Mouse (Mus musculus) C2C12 (cell line): ENCODE measurements at regions not wholly inside any gene's neighbourhood (a gene's known extent, or its start where the extent isn't known, plus 50 kb on each side); places are given as distances from the start of the nearest gene placed in this dataset.

Experiments used
- H3K27me3 ChIP-seq: one replicate; pipeline ENCODE4 v1.6.1; 2011; ENCODE audit not compliant: control insufficient read depth, insufficient read depth, insufficient read length
- H3K36me3 ChIP-seq: one replicate; pipeline ENCODE4 v1.6.1; 2011; ENCODE audit not compliant: control insufficient read depth, insufficient read depth
- H3K4me3 ChIP-seq: one replicate; pipeline ENCODE4 v1.5.1; 2011; ENCODE audit warnings: mild to moderate bottlenecking, control low read depth; ENCODE audit not compliant: poor library complexity, insufficient read depth, severe bottlenecking
- H3K79me2 ChIP-seq: one replicate; pipeline ENCODE4 v1.6.1; 2011; ENCODE audit not compliant: control insufficient read depth, insufficient read depth
- H3K79me3 ChIP-seq: one replicate; pipeline ENCODE4 v1.6.1; 2011; ENCODE audit warnings: low read depth, control low read depth
- H3ac ChIP-seq: one replicate; pipeline ENCODE3; 2011; ENCODE audit warnings: low read depth; ENCODE audit not compliant: control insufficient read depth, insufficient read length
- CEBPB ChIP-seq: IDR thresholded peaks from one replicate; pipeline ENCODE4 v1.6.1; 2011; ENCODE audit warnings: low read depth, mild to moderate bottlenecking, control low read depth, moderate library complexity
- CTCF ChIP-seq: IDR thresholded peaks from one replicate; pipeline ENCODE4 v1.5.1; 2011; ENCODE audit not compliant: control insufficient read depth, insufficient read depth, insufficient read length
- FOSL1 ChIP-seq: IDR thresholded peaks from one replicate; pipeline ENCODE4 v1.8.0; 2011; ENCODE audit warnings: mild to moderate bottlenecking, low read length; ENCODE audit not compliant: poor library complexity, insufficient read depth, severe bottlenecking
- MAX ChIP-seq: IDR thresholded peaks from one replicate; pipeline ENCODE4 v1.6.1; 2011; ENCODE audit warnings: mild to moderate bottlenecking, control low read depth
- MYOD1 ChIP-seq: IDR thresholded peaks from one replicate; pipeline ENCODE4 v1.6.1; 2011; ENCODE audit warnings: low read depth; ENCODE audit not compliant: control insufficient read depth, insufficient read length
- MYOG ChIP-seq: IDR thresholded peaks from one replicate; pipeline ENCODE4 v1.6.1; 2011; ENCODE audit not compliant: control insufficient read depth, insufficient read length; ENCODE audit errors: extremely low read depth
- USF1 ChIP-seq: IDR thresholded peaks from one replicate; pipeline ENCODE4 v1.6.1; 2011; ENCODE audit warnings: low read depth, mild to moderate bottlenecking, control low read depth, moderate library complexity

GRCm38 (mm10) chr5:72245382-72245781 is 77.4 kb upstream of the Commd8 start:
- peaks cover 25% of the 10 kb centered on the region for H3K36me3 ChIP-seq
- H3K27me3 ChIP-seq: no peaks in the 10 kb centered on the region
- H3K79me2 ChIP-seq: no peaks in the 10 kb centered on the region
- TF ChIP-seq MYOG: no peak
- no peak for TF ChIP-seq FOSL1
- TF ChIP-seq MAX: no peak
- TF ChIP-seq CEBPB: no peak
- TF ChIP-seq USF1: no peak
- no peak overlapping the region for H3ac ChIP-seq
- H3K4me3 ChIP-seq: no peak overlapping the region
- H3K79me3 ChIP-seq: no peaks in the 10 kb centered on the region

- TF ChIP-seq CTCF (no peak), USF1 (no peak), MYOG (no peak), MYOD1 (no peak), CEBPB (no peak), FOSL1 (no peak)
- H3K27me3 ChIP-seq: no peaks in the 10 kb centered on the region
- H3K79me2 ChIP-seq: no peaks in the 10 kb centered on the region
Observed at GRCm38 (mm10) chr5:72244134-72244533, 76.1 kb upstream of the Commd8 start.

GRCm38 (mm10) chr5:72242981-72243380 is 75.0 kb upstream of the Commd8 start:
- no peaks in the 10 kb centered on the region for H3K27me3 ChIP-seq
- H3K4me3 ChIP-seq: no peak overlapping the region
- peaks cover 27% of the 10 kb centered on the region for H3K36me3 ChIP-seq
- TF ChIP-seq CTCF (no peak), USF1 (no peak), FOSL1 (no peak), CEBPB (no peak), MYOD1 (no peak), MYOG (no peak), MAX (no peak)
- no peak overlapping the region for H3ac ChIP-seq
- no peaks in the 10 kb centered on the region for H3K79me2 ChIP-seq
- H3K79me3 ChIP-seq: no peaks in the 10 kb centered on the region

More at GRCm38 (mm10) chr5:72244134-72244533, 76.1 kb upstream of the Commd8 start:
- Histone ChIP-seq H3K4me3 (no peak overlapping the region), H3K36me3 (peaks cover 27% of the 10 kb centered on the region), H3ac (no peak overlapping the region), H3K79me3 (no peaks in the 10 kb centered on the region)

GRCm38 (mm10) chr5:72241451-72241850 is 73.5 kb upstream of the Commd8 start:
- Histone ChIP-seq H3K79me2 (no peaks in the 10 kb centered on the region), H3K4me3 (no peak overlapping the region), H3ac (no peak overlapping the region), H3K27me3 (no peaks in the 10 kb centered on the region), H3K36me3 (peaks cover 25% of the 10 kb centered on the region), H3K79me3 (no peaks in the 10 kb centered on the region)
- TF ChIP-seq MYOG (no peak), USF1 (peak; percentile 8)

GRCm38 (mm10) chr5:72240271-72240670 is 72.3 kb upstream of the Commd8 start:
- no peaks in the 10 kb centered on the region for H3K27me3 ChIP-seq
- H3K79me3 ChIP-seq: no peaks in the 10 kb centered on the region
- no peak overlapping the region for H3K4me3 ChIP-seq
- H3K79me2 ChIP-seq: no peaks in the 10 kb centered on the region
- no peak overlapping the region for H3ac ChIP-seq
- TF ChIP-seq CEBPB (no peak), CTCF (no peak), FOSL1 (no peak), MYOG (no peak), USF1 (no peak), MYOD1 (no peak)
- H3K36me3 ChIP-seq: peaks cover 19% of the 10 kb centered on the region

- no peak for TF ChIP-seq CTCF
- no peak for TF ChIP-seq MYOD1
- no peak for TF ChIP-seq USF1
- TF ChIP-seq MAX: no peak
- no peak for TF ChIP-seq CEBPB
- no peak for TF ChIP-seq FOSL1
- TF ChIP-seq MYOG: no peak
- Histone ChIP-seq H3ac (no peak overlapping the region), H3K36me3 (peaks cover 2% of the 10 kb centered on the region), H3K79me3 (no peaks in the 10 kb centered on the region), H3K27me3 (no peaks in the 10 kb centered on the region), H3K4me3 (no peak overlapping the region), H3K79me2 (no peaks in the 10 kb centered on the region)
Observed at GRCm38 (mm10) chr5:72227002-72227401, 59.0 kb upstream of the Commd8 start.
